Mouse (Mus musculus): ENCODE results near the gene Slc2a5. TPM values are rescaled to one million over a fixed set of nuclear protein-coding genes. Genes with fewer than 3 reads are reported as not detected.

The Slc2a5 gene
- polyA plus RNA-seq, 2 experiments = 0.08 to 0.18 TPM

DNA sequence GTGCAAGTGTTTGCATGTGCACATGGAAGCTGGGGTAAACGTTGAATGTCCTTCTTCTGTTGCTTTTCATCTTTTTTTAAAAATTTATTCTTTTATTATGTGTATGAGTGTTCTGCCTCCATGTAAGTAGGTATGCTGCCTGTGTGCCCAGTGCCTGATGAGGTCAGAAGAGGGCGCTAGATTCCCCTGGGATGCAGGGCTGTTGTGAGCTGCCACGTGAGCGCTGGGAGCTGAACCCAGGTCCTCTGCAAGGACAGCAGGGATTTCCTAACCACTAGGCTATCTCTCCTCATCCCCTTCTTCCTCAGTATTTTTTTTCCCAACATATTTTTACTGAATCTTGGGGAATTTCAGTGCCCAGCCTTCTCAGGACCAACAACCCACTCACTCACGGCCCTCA, 7.3 kb downstream of the Slc2a5 start:
- no peak for TF ChIP-seq CTCF (IDR thresholded peaks at IDR 0.05; ENCODE audit: low read depth)
- TF ChIP-seq EP300 (IDR thresholded peaks at IDR 0.05; ENCODE audit: low read depth) = no peak
- Histone ChIP-seq H3K9me3 (ENCODE audit: control insufficient read depth, low read length) (no peaks in the 10 kb centered on the region), H3K27ac (no peak overlapping the region), H3K4me3 (ENCODE audit: insufficient read depth in 1 of 2, low read depth in 2 of 2, low read length in 2 of 2) (no peak overlapping the region), H3K4me2 (ENCODE audit: low read depth) (no peak overlapping the region), H3K4me1 (replicated peaks; ENCODE audit: control insufficient read depth in 2 of 2, insufficient read depth in 2 of 2, low read length in 1 of 2) (0 out of 4 replicates have a peak, but pooled peaks cover 0 to 2% of the 10 kb centered on the region in 2 experiments), H3K9ac (replicated peaks) (no peak overlapping the region), H3K27me3 (ENCODE audit: control insufficient read depth, insufficient read depth, low read length) (no peaks in the 10 kb centered on the region), H3K36me3 (replicated peaks; ENCODE audit: control insufficient read depth, insufficient read depth, low read depth) (no peaks in the 10 kb centered on the region)
- ATAC-seq (ENCODE audit: insufficient read depth) (no peak), DNase-seq (ENCODE audit: low read depth in 3 of 3, low spot score in 3 of 3) (no peak)
- 75% methylated on average over 5 of the region's 5 CpGs for WGBS (ENCODE audit: insufficient replicate concordance)

DNA sequence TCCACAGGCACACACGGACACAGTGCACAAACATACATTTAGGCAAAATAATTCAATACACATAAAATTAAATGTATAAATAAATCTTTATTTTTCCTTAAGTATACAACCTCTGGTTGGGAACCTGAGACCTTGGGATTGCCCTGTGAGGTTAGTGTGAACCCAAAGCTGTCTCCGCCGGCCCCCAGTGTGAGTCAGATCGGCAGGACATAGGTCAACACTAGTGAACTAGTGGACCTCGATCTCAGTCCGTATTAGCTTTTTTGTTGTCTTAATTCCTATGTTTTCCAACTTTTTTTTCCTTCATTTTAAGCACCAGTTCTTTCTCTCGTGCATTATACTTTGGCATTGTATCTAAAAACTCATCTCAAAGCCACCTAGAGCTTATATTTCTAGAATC, 8.8 kb downstream of the Slc2a5 start:
- ATAC-seq (ENCODE audit: insufficient read depth) (no peak), DNase-seq (ENCODE audit: low read depth in 3 of 3, low spot score in 3 of 3) (no peak)
- Histone ChIP-seq H3K4me3 (ENCODE audit: insufficient read depth in 1 of 2, low read depth in 2 of 2, low read length in 2 of 2) (no peak overlapping the region), H3K9me3 (ENCODE audit: control insufficient read depth, low read length) (no peaks in the 10 kb centered on the region), H3K4me2 (ENCODE audit: low read depth) (no peak overlapping the region), H3K4me1 (replicated peaks; ENCODE audit: control insufficient read depth in 2 of 2, insufficient read depth in 2 of 2, low read length in 1 of 2) (peaks cover 0 to 4% of the 10 kb centered on the region in 2 experiments; a peak in 1 of 4 replicates), H3K9ac (replicated peaks) (no peak overlapping the region), H3K27me3 (ENCODE audit: control insufficient read depth, insufficient read depth, low read length) (no peaks in the 10 kb centered on the region), H3K27ac (no peak overlapping the region), H3K36me3 (replicated peaks; ENCODE audit: control insufficient read depth, insufficient read depth, low read depth) (no peaks in the 10 kb centered on the region)
- WGBS (ENCODE audit: insufficient replicate concordance) = 68% methylated on average over 7 of the region's 7 CpGs
- TF ChIP-seq EP300 (IDR thresholded peaks at IDR 0.05; ENCODE audit: low read depth) (no peak), CTCF (IDR thresholded peaks at IDR 0.05; ENCODE audit: low read depth) (no peak)

DNA sequence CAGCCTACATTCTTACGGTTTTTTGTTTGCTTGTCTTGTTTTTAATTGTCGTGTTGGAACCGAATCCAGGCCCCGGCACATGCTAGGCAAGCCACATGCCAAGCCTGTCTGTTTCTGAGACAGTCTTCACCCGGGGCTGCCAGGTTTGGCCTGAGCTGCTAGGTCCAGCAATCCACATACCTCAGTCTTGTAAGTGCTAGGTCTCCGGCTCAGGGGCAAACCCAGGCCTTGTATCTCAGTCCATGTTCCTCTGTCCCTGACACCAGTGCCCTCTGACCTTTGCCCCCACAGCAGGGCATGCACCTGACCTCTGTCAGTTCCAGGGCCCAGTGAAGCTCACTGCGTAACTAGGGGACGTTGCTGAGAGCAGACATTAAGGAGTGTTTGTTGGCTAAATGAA, 9.5 kb downstream of the Slc2a5 start:
- no peak overlapping the region for H3K9ac ChIP-seq (replicated peaks)
- H3K4me1 ChIP-seq (replicated peaks; ENCODE audit: control insufficient read depth in 2 of 2, insufficient read depth in 2 of 2, low read length in 1 of 2) = peaks cover 2 to 4% of the 10 kb centered on the region in 2 experiments; a peak in 1 of 4 replicates
- H3K4me3 ChIP-seq (ENCODE audit: insufficient read depth in 1 of 2, low read depth in 2 of 2, low read length in 2 of 2) = no peak overlapping the region
- H3K9me3 ChIP-seq (ENCODE audit: control insufficient read depth, low read length) = no peaks in the 10 kb centered on the region
- no peaks in the 10 kb centered on the region for H3K36me3 ChIP-seq (replicated peaks; ENCODE audit: control insufficient read depth, insufficient read depth, low read depth)
- no peak for DNase-seq (ENCODE audit: low read depth in 3 of 3, low spot score in 3 of 3)
- no peaks in the 10 kb centered on the region for H3K27me3 ChIP-seq (ENCODE audit: control insufficient read depth, insufficient read depth, low read length)
- no peak overlapping the region for H3K4me2 ChIP-seq (ENCODE audit: low read depth)
- TF ChIP-seq EP300 (IDR thresholded peaks at IDR 0.05; ENCODE audit: low read depth) (no peak), CTCF (IDR thresholded peaks at IDR 0.05; ENCODE audit: low read depth) (no peak)
- H3K27ac ChIP-seq = no peak overlapping the region
- ATAC-seq (ENCODE audit: insufficient read depth) = no peak; the same call in 1 of the 2 replicates
- 65% methylated on average over 8 of the region's 8 CpGs for WGBS (ENCODE audit: insufficient replicate concordance)

DNA sequence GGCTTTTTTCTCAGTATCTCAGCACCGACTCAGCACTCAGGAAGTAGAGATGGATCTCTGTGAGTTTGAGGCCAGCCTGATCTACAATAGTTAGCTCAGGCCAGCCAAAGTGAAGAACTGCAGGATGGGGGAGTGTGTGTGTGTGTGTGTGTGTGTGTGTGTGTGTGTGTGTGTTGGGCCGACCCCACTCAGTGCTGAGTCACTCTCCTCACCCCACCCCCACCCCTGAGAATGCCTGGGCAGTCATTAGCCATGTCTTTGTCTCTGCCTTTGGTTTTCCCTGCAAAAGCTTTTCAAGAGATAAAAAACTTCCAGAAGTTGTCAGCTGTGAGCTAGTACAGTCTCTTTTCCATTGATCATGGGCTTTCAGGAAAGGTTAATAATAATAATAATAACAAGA, 11.6 kb downstream of the Slc2a5 start:
- H3K4me2 ChIP-seq (ENCODE audit: low read depth) = no peak overlapping the region
- H3K36me3 ChIP-seq (replicated peaks; ENCODE audit: control insufficient read depth, insufficient read depth, low read depth) = no peaks in the 10 kb centered on the region
- H3K4me1 ChIP-seq (replicated peaks; ENCODE audit: control insufficient read depth in 2 of 2, insufficient read depth in 2 of 2, low read length in 1 of 2) = peaks cover 2 to 4% of the 10 kb centered on the region in 2 experiments; a peak in 1 of 4 replicates
- no peak overlapping the region for H3K9ac ChIP-seq (replicated peaks)
- H3K27me3 ChIP-seq (ENCODE audit: control insufficient read depth, insufficient read depth, low read length) = no peaks in the 10 kb centered on the region
- no peaks in the 10 kb centered on the region for H3K9me3 ChIP-seq (ENCODE audit: control insufficient read depth, low read length)
- DNase-seq (ENCODE audit: low read depth in 3 of 3, low spot score in 3 of 3) (no peak), ATAC-seq (ENCODE audit: insufficient read depth) (no peak)
- H3K4me3 ChIP-seq (ENCODE audit: insufficient read depth in 1 of 2, low read depth in 2 of 2, low read length in 2 of 2) = no peak overlapping the region
- TF ChIP-seq EP300 (IDR thresholded peaks at IDR 0.05; ENCODE audit: low read depth) (no peak), CTCF (IDR thresholded peaks at IDR 0.05; ENCODE audit: low read depth) (no peak)
- WGBS (ENCODE audit: insufficient replicate concordance) = 3% methylated on average over 2 of the region's 2 CpGs
- no peak overlapping the region for H3K27ac ChIP-seq

DNA sequence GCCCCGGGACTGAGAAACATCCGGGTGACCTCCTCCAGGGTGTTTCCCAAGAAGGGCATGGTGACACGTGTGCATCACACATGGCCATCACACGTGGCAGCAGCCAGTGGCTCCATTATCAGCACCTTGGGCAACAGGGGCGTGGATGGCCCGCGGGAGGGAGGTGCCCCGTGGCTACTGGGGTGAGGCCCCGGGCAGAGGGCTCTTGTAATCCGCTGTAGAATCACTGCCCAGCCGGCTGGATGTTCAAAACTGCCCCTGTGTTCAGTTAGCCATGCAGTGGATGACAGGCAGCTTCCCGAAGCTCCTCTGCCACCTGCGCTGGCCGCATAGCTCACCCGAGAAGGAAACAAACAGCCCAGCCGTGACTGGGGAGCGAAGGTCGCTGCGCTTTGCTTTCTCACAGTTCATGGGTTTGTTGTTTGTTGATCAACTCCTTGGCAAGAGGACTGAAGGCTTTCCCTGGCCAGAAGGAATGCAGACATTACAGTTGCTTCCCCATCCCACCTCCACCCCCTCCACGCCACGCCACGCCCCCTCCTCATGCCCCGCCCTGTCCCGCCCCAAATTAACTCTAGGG, 13.7 kb downstream of the Slc2a5 start:
- H3K4me3 ChIP-seq (ENCODE audit: insufficient read depth in 1 of 2, low read depth in 2 of 2, low read length in 2 of 2) = peak overlapping the region; percentile 3 to 27; a peak in 3 of 4 replicates
- H3K9ac ChIP-seq (replicated peaks) = peak overlapping the region; percentile 2; the same call in 1 of the 2 replicates
- H3K27ac ChIP-seq = no peak overlapping the region
- H3K36me3 ChIP-seq (replicated peaks; ENCODE audit: control insufficient read depth, insufficient read depth, low read depth) = no peaks in the 10 kb centered on the region
- no peaks in the 10 kb centered on the region for H3K27me3 ChIP-seq (ENCODE audit: control insufficient read depth, insufficient read depth, low read length)
- no peaks in the 10 kb centered on the region for H3K9me3 ChIP-seq (ENCODE audit: control insufficient read depth, low read length)
- ATAC-seq (ENCODE audit: insufficient read depth) = peak; percentile 40; the same call in 1 of the 2 replicates
- peaks cover 2 to 7% of the 10 kb centered on the region in 2 experiments; a peak in 2 of 4 replicates for H3K4me1 ChIP-seq (replicated peaks; ENCODE audit: control insufficient read depth in 2 of 2, insufficient read depth in 2 of 2, low read length in 1 of 2)
- peak overlapping the region; percentile 48 for H3K4me2 ChIP-seq (ENCODE audit: low read depth)
- WGBS (ENCODE audit: insufficient replicate concordance) = 15% methylated on average over 24 of the region's 24 CpGs
- TF ChIP-seq CTCF (IDR thresholded peaks at IDR 0.05; ENCODE audit: low read depth) (no peak), EP300 (IDR thresholded peaks at IDR 0.05; ENCODE audit: low read depth) (no peak)
- DNase-seq (ENCODE audit: low read depth in 3 of 3, low spot score in 3 of 3) = no peak

Data from liver, embryonic 14.5 days (tissue).